ENCODE assay signal across 22 mouse cellular contexts in genomic region chr6:53233777-53234176, GRCm38 (mm10).
"Had no signal": no experiment of that assay in that cellular context is flagged by ENCODE, and none has a peak within 500 bp of the region (broad histone marks: within the 10 kb centered on the region; RNA-seq: fewer than 3 reads in every experiment).

No protein-coding gene starts in this region.

- H3K27ac ChIP-seq: kidney, postnatal 0 days; layer of hippocampus, adult 2 months; limb, embryonic 10.5 days; limb, embryonic 13.5 days; liver, embryonic 12.5 days; liver, embryonic 15.5 days; lung, embryonic 15.5 days; midbrain, embryonic 12.5 days; midbrain, embryonic 15.5 days; neural tube, embryonic 12.5 days; neural tube, embryonic 15.5 days; stomach, embryonic 15.5 days had no signal

- H3K36me3 ChIP-seq: limb, embryonic 10.5 days; limb, embryonic 13.5 days; liver, embryonic 12.5 days; liver, embryonic 15.5 days; lung, embryonic 15.5 days; midbrain, embryonic 12.5 days; midbrain, embryonic 15.5 days; neural tube, embryonic 12.5 days; neural tube, embryonic 15.5 days; stomach, embryonic 15.5 days had no signal

- DNase-seq: kidney, postnatal 25 days; layer of hippocampus, adult 9-11 months; liver; lung, adult 18-20 months; lung, postnatal 10 days; lung, postnatal 36 days; right cerebral cortex, postnatal 25 days; spleen, adult 18-20 months; thymus, postnatal 25 days had no signal

- H3K4me1 ChIP-seq: liver, embryonic 12.5 days; liver, embryonic 15.5 days; megakaryocyte, embryonic 14.5 days; neural tube, embryonic 12.5 days; neural tube, embryonic 15.5 days; stomach, embryonic 15.5 days had no signal

- H3K27me3 ChIP-seq: limb, embryonic 13.5 days; liver, embryonic 15.5 days; lung, embryonic 15.5 days; midbrain, embryonic 15.5 days; neural tube, embryonic 12.5 days; neural tube, embryonic 15.5 days had no signal

- H3K9me3 ChIP-seq: limb, embryonic 10.5 days; limb, embryonic 13.5 days; liver, embryonic 12.5 days; liver, embryonic 15.5 days; lung, embryonic 15.5 days; midbrain, embryonic 12.5 days; midbrain, embryonic 15.5 days; neural tube, embryonic 12.5 days; neural tube, embryonic 15.5 days; stomach, embryonic 15.5 days had no signal

- H3K9ac ChIP-seq: limb, embryonic 13.5 days; liver, embryonic 12.5 days; liver, embryonic 15.5 days; lung, embryonic 15.5 days; midbrain, embryonic 12.5 days; midbrain, embryonic 15.5 days; neural tube, embryonic 12.5 days; neural tube, embryonic 15.5 days; stomach, embryonic 15.5 days had no signal

- H3K4me2 ChIP-seq: limb, embryonic 13.5 days; liver, embryonic 12.5 days; liver, embryonic 15.5 days; lung, embryonic 15.5 days; midbrain, embryonic 12.5 days; midbrain, embryonic 15.5 days; neural tube, embryonic 12.5 days; neural tube, embryonic 15.5 days; stomach, embryonic 15.5 days had no signal

- H3K4me3 ChIP-seq: layer of hippocampus, adult 2 months; limb, embryonic 10.5 days; limb, embryonic 13.5 days; liver, embryonic 12.5 days; liver, embryonic 15.5 days; lung, embryonic 15.5 days; megakaryocyte, embryonic 14.5 days; midbrain, embryonic 12.5 days; midbrain, embryonic 15.5 days; neural tube, embryonic 12.5 days; neural tube, embryonic 15.5 days; stomach, embryonic 15.5 days had no signal

- ATAC-seq: liver, embryonic 12.5 days; midbrain, embryonic 15.5 days had no signal
